Mouse (Mus musculus) brain, embryonic 14.5 days (tissue): Measurements from ENCODE around the gene Abca14.

Experiments
- CTCF ChIP-seq: fragments of 200-500 bp; IDR thresholded peaks from 2 replicates; pipeline ENCODE4 v1.5.1; 2012; ENCODE audit warnings: inconsistent platforms, mild to moderate bottlenecking, moderate library complexity, borderline replicate concordance; ENCODE audit not compliant: insufficient read depth, insufficient read length; ENCODE audit errors: extremely low read depth
- POLR2A ChIP-seq: fragments of 200-500 bp; IDR thresholded peaks from 2 replicates; pipeline ENCODE4 v1.6.1; 2012; ENCODE audit warnings: mild to moderate bottlenecking, inconsistent platforms, borderline replicate concordance; ENCODE audit not compliant: poor library complexity, insufficient read depth, insufficient read length, severe bottlenecking; ENCODE audit errors: extremely low read depth

DNA sequence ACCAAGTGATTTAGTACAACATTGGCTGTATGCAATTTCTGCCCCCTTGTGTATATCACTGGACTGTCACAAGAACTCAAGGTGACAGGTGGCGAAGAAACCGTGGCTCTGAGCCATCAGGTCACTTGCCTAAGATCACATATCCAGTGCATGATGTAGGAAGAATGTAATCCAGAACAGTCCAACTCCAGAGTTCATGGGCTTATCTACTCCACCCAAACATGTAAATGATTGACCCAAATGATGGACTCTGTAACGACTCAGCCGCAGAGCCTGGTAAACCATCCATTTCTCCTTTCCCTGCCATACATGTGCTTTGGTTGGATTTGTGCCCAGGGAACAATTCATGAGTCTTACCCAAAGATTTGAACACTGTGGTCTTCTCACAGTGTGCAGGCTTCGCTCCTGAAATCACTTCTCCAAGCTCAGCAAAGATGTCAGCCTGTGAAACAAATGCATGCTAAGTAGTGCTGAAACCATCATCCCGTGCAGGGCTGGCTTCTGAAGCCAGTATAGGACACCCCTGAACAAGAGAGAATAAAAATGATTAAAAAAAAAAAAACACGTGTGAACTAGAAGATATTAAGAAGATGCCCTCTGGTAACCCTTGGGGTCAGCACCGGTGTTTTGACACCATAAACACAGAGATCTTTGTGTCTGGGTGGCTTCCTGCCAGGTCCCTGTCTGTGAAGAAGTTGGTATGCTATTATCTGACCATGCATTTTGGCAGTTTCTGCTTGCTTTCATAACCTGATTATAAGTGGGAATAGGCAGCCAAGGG, 14.2 kb upstream of the Abca14 start:
- TF ChIP-seq CTCF (no peak), POLR2A (no peak)
